Mouse (Mus musculus) limb, embryonic 12.5 days (tissue): ENCODE results near the gene Cd5. TPM values are rescaled to one million over a fixed set of nuclear protein-coding genes. Genes with fewer than 3 reads are reported as not detected.

Experiments
- polyA plus RNA-seq: library from polyadenylated mRNA; unstranded; fragments of >200 nt; fragmentation: Nextera tagmentation; extraction: Ambion mirVana; gene quantifications from 2 replicates; pipeline ENCODE4 v1.2.1, GENCODE M21; 2016

The Cd5 gene
- polyA plus RNA-seq, 1 experiment from 2014 or later: 0.18 TPM

Other genes with a start within 250 kb of the Cd5 start
- 49.1 and 54.9 TPM in 2 replicates for gene Cpsf7, start 213.7 kb downstream of the Cd5 start, polyA plus RNA-seq
- 59.3 and 60.7 TPM in 2 replicates for gene Sdhaf2, start 212.9 kb downstream of the Cd5 start, polyA plus RNA-seq
- 63.1 and 69.0 TPM in 2 replicates for gene Tmem216, start 182.8 kb downstream of the Cd5 start, polyA plus RNA-seq
- 17.0 and 18.0 TPM in 2 replicates for gene Cyb561a3, start 161.8 kb downstream of the Cd5 start, polyA plus RNA-seq
- gene Tmem138, start 161.6 kb downstream of the Cd5 start, polyA plus RNA-seq: 38.9 and 43.3 TPM in 2 replicates
- 467 and 486 TPM in 2 replicates for gene Ddb1, start 133.7 kb downstream of the Cd5 start, polyA plus RNA-seq
- 17.4 and 18.2 TPM in 2 replicates for gene Tkfc, start 133.3 kb downstream of the Cd5 start, polyA plus RNA-seq
- gene Vwce, start 104.8 kb downstream of the Cd5 start, polyA plus RNA-seq: 2.9 and 3.5 TPM in 2 replicates
- not detected in 2 replicates for gene Pga5, start 60.9 kb downstream of the Cd5 start, polyA plus RNA-seq
- 27.6 and 33.4 TPM in 2 replicates for gene Vps37c, start 50.3 kb downstream of the Cd5 start, polyA plus RNA-seq
- gene Cd6, start 91.1 kb upstream of the Cd5 start, polyA plus RNA-seq: not detected in 2 replicates
- 0.23 and 0.44 TPM in 2 replicates for gene Slc15a3, start 100.7 kb upstream of the Cd5 start, polyA plus RNA-seq
- gene Tmem132a, start 130.9 kb upstream of the Cd5 start, polyA plus RNA-seq: 137 and 142 TPM in 2 replicates
- gene Tmem109, start 143.0 kb upstream of the Cd5 start, polyA plus RNA-seq: 68.7 and 73.7 TPM in 2 replicates
- 44.9 and 50.3 TPM in 2 replicates for gene Prpf19, start 156.2 kb upstream of the Cd5 start, polyA plus RNA-seq
- not detected in 2 replicates for gene Zp1, start 181.6 kb upstream of the Cd5 start, polyA plus RNA-seq
- 0.10 TPM in 1 of 2 replicates, not detected in the other for gene Ptgdr2, start 198.2 kb upstream of the Cd5 start, polyA plus RNA-seq
- gene Ccdc86, start 210.3 kb upstream of the Cd5 start, polyA plus RNA-seq: 33.2 and 33.9 TPM in 2 replicates
- not detected in 2 replicates for gene Ms4a10, start 235.7 kb upstream of the Cd5 start, polyA plus RNA-seq